Mouse (Mus musculus): ENCODE measurements around the gene F11r.

DNA sequence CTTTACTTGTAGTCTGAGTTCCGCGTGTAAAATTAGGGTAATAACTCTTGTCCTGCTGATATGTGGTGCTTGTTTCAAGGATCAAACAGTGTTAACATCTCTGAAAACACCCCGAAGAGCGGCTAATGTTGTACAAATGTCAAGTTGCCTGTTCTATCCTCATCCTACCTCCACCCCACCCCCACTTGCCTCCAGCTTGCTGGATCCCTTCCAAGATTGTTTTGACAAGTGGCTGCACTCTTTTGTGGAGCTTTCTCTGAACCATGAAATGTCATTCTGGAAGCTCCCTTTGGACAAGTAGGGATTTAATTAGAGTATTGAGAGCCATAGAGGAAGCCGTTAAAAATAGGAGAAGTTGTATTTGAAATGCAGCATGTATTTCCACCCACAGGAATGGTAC is 22.5 kb downstream of the F11r start:
- no peak for TF ChIP-seq CTCF (IDR thresholded peaks at IDR 0.05; ENCODE audit: low read depth, low read length)
- no peak for TF ChIP-seq POLR2A (IDR thresholded peaks at IDR 0.05; ENCODE audit: borderline replicate concordance, low read depth, low read length)

Data from bone marrow macrophage, adult 2 months (primary cell).